Mouse (Mus musculus) MEL (cell line): ENCODE measurements at regions not wholly inside any gene's neighbourhood (a gene's known extent, or its start where the extent isn't known, plus 50 kb on each side); places are given as distances from the start of the nearest gene placed in this dataset.

Source experiments
- CHD1 ChIP-seq: IDR thresholded peaks from 2 replicates; pipeline ENCODE4 v1.6.1; 2012; ENCODE audit warnings: low read depth, mild to moderate bottlenecking, inconsistent platforms, low read length, improper control_type of control experiment
- CTCF ChIP-seq, 3 experiments: IDR thresholded peaks in 2 of 3; conservative IDR thresholded peaks in 1 of 3; 2 replicates each; pipeline ENCODE4 v1.5.1; 2011 to 2012; ENCODE audit warnings: low read length in 3 of 3, low read depth in 2 of 3, mild to moderate bottlenecking in 2 of 3, improper control_type of control experiment in 1 of 3, inconsistent platforms in 1 of 3, mixed read lengths in 1 of 3, moderate library complexity in 1 of 3; ENCODE audit not compliant: control insufficient read depth in 1 of 3, insufficient read depth in 1 of 3, poor library complexity in 1 of 3, severe bottlenecking in 1 of 3
- E2F4 ChIP-seq: IDR thresholded peaks from 2 replicates; pipeline ENCODE4 v1.6.1; 2011; ENCODE audit warnings: low read depth, low read length, improper control_type of control experiment, borderline replicate concordance
- ELF1 ChIP-seq: IDR thresholded peaks from 2 replicates; pipeline ENCODE4 v1.6.1; 2014; ENCODE audit warnings: low read depth, mild to moderate bottlenecking, inconsistent platforms, low read length, improper control_type of control experiment, moderate library complexity
- EP300 ChIP-seq, 2 experiments: IDR thresholded peaks; 2 replicates each; pipeline ENCODE4 v1.6.1; 2011; ENCODE audit warnings: improper control_type of control experiment in 2 of 2, low read length in 2 of 2, low read depth in 1 of 2, mild to moderate bottlenecking in 1 of 2
- POLR2A ChIP-seq, 2 experiments: IDR thresholded peaks; 2 replicates each; pipeline ENCODE4 v1.6.1; 2011 to 2012; ENCODE audit warnings: low read length in 2 of 2, mild to moderate bottlenecking in 2 of 2, control low read depth in 1 of 2, improper control_type of control experiment in 1 of 2, low read depth in 1 of 2, moderate library complexity in 1 of 2; ENCODE audit not compliant: control insufficient read depth in 1 of 2, insufficient read depth in 1 of 2, poor library complexity in 1 of 2
- POLR2AphosphoS2 ChIP-seq: IDR thresholded peaks from 2 replicates; pipeline ENCODE4 v1.6.1; 2011; ENCODE audit warnings: low read length, improper control_type of control experiment
- SMC3 ChIP-seq: IDR thresholded peaks from 2 replicates; pipeline ENCODE4 v1.6.1; 2011; ENCODE audit warnings: low read depth, low read length, improper control_type of control experiment
- ZC3H11A ChIP-seq: IDR thresholded peaks from 2 replicates; pipeline ENCODE4 v1.6.1; 2012; ENCODE audit warnings: low read depth, mild to moderate bottlenecking, inconsistent platforms, low read length, improper control_type of control experiment
- ZKSCAN1 ChIP-seq: IDR thresholded peaks from 2 replicates; pipeline ENCODE4 v1.6.1; 2012; ENCODE audit warnings: low read depth, mild to moderate bottlenecking, inconsistent platforms, low read length, improper control_type of control experiment, moderate library complexity

DNA sequence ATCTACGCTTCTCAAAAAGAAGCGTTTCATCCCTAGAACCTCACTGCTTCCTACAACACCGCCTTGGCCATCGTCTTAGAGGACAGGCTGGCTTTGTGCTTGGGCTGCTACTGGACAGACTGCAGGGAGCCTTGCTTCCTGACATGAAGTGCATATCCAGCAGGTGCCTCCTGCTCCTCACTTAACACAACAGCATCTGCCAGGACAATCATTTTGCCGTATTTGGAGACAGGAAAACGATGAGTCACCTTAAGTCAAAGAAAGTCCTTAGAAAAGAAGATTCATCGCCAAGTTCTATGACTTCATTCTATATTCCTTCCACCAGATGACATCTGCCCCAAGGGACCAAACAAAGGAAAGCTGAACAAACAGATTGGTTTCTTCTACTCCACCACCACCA is 98.5 kb upstream of the Sgk1 start:
- TF ChIP-seq POLR2A (IDR thresholded peaks at IDR 0.05; ENCODE audit: control insufficient read depth in 1 of 2, insufficient read depth in 1 of 2, low read depth in 1 of 2, low read length in 2 of 2, poor library complexity in 1 of 2) (no peak), ZC3H11A (no peak), CTCF (IDR thresholded peaks at IDR 0.05 in 2 of 3, conservative IDR thresholded peaks at IDR 0.05 in 1 of 3; ENCODE audit: control insufficient read depth in 1 of 3, insufficient read depth in 1 of 3, low read depth in 2 of 3, low read length in 3 of 3, poor library complexity in 1 of 3, severe bottlenecking in 1 of 3) (no peak), ZKSCAN1 (no peak), E2F4 (no peak), SMC3 (no peak), ELF1 (no peak), CHD1 (no peak), POLR2AphosphoS2 (no peak), EP300 (IDR thresholded peaks at IDR 0.05; ENCODE audit: low read depth in 1 of 2, low read length in 2 of 2) (no peak)
